Mouse (Mus musculus): ENCODE data around the gene Dcp1a. TPM values are rescaled to one million over a fixed set of nuclear protein-coding genes. Genes with fewer than 3 reads are reported as not detected.

Dcp1a gene
- polyA plus RNA-seq, 1 experiment from 2014 or later = 31.9 TPM

- 86% methylated on average over 4 of the region's 4 CpGs for WGBS
- Histone ChIP-seq H3K27ac (replicated peaks) (no peak overlapping the region), H3K4me3 (no peak overlapping the region), H3K36me3 (no peaks in the 10 kb centered on the region), H3K9me3 (no peaks in the 10 kb centered on the region), H3K4me1 (no peaks in the 10 kb centered on the region), H3K4me2 (replicated peaks) (no peak overlapping the region), H3K9ac (replicated peaks) (no peak overlapping the region), H3K27me3 (0 out of 2 replicates have a peak, but pooled peaks cover 1% of the 10 kb centered on the region)
- ATAC-seq (ENCODE audit: low FRiP score, low read depth) = no peak
Measured at GRCm38 (mm10) chr14:30463312-30463711, 16.0 kb upstream of the Dcp1a start.

- no peak overlapping the region for H3K27ac ChIP-seq (replicated peaks)
- no peak overlapping the region for H3K4me2 ChIP-seq (replicated peaks)
- no peaks in the 10 kb centered on the region for H3K36me3 ChIP-seq
- H3K4me1 ChIP-seq = no peaks in the 10 kb centered on the region
- H3K27me3 ChIP-seq = peaks cover 3% of the 10 kb centered on the region
- WGBS = 71% methylated on average over 5 of the region's 5 CpGs
- ATAC-seq (ENCODE audit: low FRiP score, low read depth) = no peak
- H3K9me3 ChIP-seq = no peaks in the 10 kb centered on the region
- H3K9ac ChIP-seq (replicated peaks) = no peak overlapping the region
- H3K4me3 ChIP-seq = no peak overlapping the region
Measured at GRCm38 (mm10) chr14:30473605-30474004, 5.7 kb upstream of the Dcp1a start.

GRCm38 (mm10) chr14:30474416-30474815 lies 4.9 kb upstream of the Dcp1a start:
- H3K9ac ChIP-seq (replicated peaks) = no peak overlapping the region
- H3K36me3 ChIP-seq = no peaks in the 10 kb centered on the region
- H3K4me1 ChIP-seq = no peaks in the 10 kb centered on the region
- no peak overlapping the region for H3K4me3 ChIP-seq
- H3K9me3 ChIP-seq = no peaks in the 10 kb centered on the region
- no peak overlapping the region for H3K4me2 ChIP-seq (replicated peaks)
- peaks cover 3% of the 10 kb centered on the region for H3K27me3 ChIP-seq
- no peak overlapping the region for H3K27ac ChIP-seq (replicated peaks)
- WGBS = 78% methylated on average over 6 of the region's 6 CpGs
- ATAC-seq (ENCODE audit: low FRiP score, low read depth) = no peak

- no peak within 1 kb of the TSS for H3K4me3 ChIP-seq
- WGBS = 90% methylated on average over 9 of the region's 9 CpGs
- H3K36me3 ChIP-seq = peaks cover 48% of the 10 kb centered on the region
Measured at GRCm38 (mm10) chr14:30491342-30491741, 12.0 kb downstream of the Dcp1a start, which contains the start of gene Cacna1d. Cacna1d (minus strand) TSS chr14:30491455.

GRCm38 (mm10) chr14:30493276-30493675 lies 13.9 kb downstream of the Dcp1a start:
- H3K36me3 ChIP-seq = peaks cover 43% of the 10 kb centered on the region
- 79% methylated on average over 1 of the region's 1 CpGs for whole genome bisulfite sequencing
- no peaks in the 10 kb centered on the region for H3K9me3 ChIP-seq
- H3K9ac ChIP-seq (replicated peaks) = no peak overlapping the region
- H3K4me2 ChIP-seq (replicated peaks) = no peak overlapping the region
- H3K4me1 ChIP-seq = no peaks in the 10 kb centered on the region
- no peak overlapping the region for H3K4me3 ChIP-seq
- ATAC-seq (ENCODE audit: low FRiP score, low read depth) = no peak
- no peak overlapping the region for H3K27ac ChIP-seq (replicated peaks)
- H3K27me3 ChIP-seq = no peaks in the 10 kb centered on the region

More at GRCm38 (mm10) chr14:30491342-30491741, 12.0 kb downstream of the Dcp1a start, which contains the start of gene Cacna1d:
- Histone ChIP-seq H3K9me3 (no peaks in the 10 kb centered on the region), H3K4me2 (replicated peaks) (no peak within 1 kb of the TSS), H3K27ac (replicated peaks) (no peak within 1 kb of the TSS), H3K27me3 (no peaks in the 10 kb centered on the region), H3K4me1 (no peaks in the 10 kb centered on the region), H3K9ac (replicated peaks) (no peak within 1 kb of the TSS)
- no peak for ATAC-seq (ENCODE audit: low FRiP score, low read depth)

GRCm38 (mm10) chr14:30494998-30495397 lies 15.7 kb downstream of the Dcp1a start:
- no peak overlapping the region for H3K4me2 ChIP-seq (replicated peaks)
- H3K27me3 ChIP-seq = no peaks in the 10 kb centered on the region
- peaks cover 42% of the 10 kb centered on the region for H3K36me3 ChIP-seq
- H3K27ac ChIP-seq (replicated peaks) = no peak overlapping the region
- no peak overlapping the region for H3K4me3 ChIP-seq
- H3K4me1 ChIP-seq = no peaks in the 10 kb centered on the region
- WGBS = 66% methylated on average over 6 of the region's 6 CpGs
- H3K9me3 ChIP-seq = no peaks in the 10 kb centered on the region
- ATAC-seq (ENCODE audit: low FRiP score, low read depth) = no peak
- H3K9ac ChIP-seq (replicated peaks) = no peak overlapping the region

GRCm38 (mm10) chr14:30498202-30498601 lies 18.9 kb downstream of the Dcp1a start:
- no peaks in the 10 kb centered on the region for H3K27me3 ChIP-seq
- no peak for ATAC-seq (ENCODE audit: low FRiP score, low read depth)
- H3K27ac ChIP-seq (replicated peaks) = no peak overlapping the region
- H3K4me3 ChIP-seq = no peak overlapping the region
- H3K36me3 ChIP-seq = peaks cover 37% of the 10 kb centered on the region
- H3K9ac ChIP-seq (replicated peaks) = no peak overlapping the region
- no peak overlapping the region for H3K4me2 ChIP-seq (replicated peaks)
- 93% methylated on average over 2 of the region's 2 CpGs for WGBS
- H3K4me1 ChIP-seq = no peaks in the 10 kb centered on the region
- H3K9me3 ChIP-seq = no peaks in the 10 kb centered on the region

- WGBS = 81% methylated on average over 5 of the region's 5 CpGs
- ATAC-seq (ENCODE audit: low FRiP score, low read depth) = no peak
- H3K27ac ChIP-seq (replicated peaks) = no peak overlapping the region
- no peaks in the 10 kb centered on the region for H3K4me1 ChIP-seq
- H3K36me3 ChIP-seq = peaks cover 57% of the 10 kb centered on the region
- H3K27me3 ChIP-seq = no peaks in the 10 kb centered on the region
- no peaks in the 10 kb centered on the region for H3K9me3 ChIP-seq
- no peak overlapping the region for H3K9ac ChIP-seq (replicated peaks)
- H3K4me2 ChIP-seq (replicated peaks) = no peak overlapping the region
- H3K4me3 ChIP-seq = no peak overlapping the region
Measured at GRCm38 (mm10) chr14:30504990-30505389, 25.7 kb downstream of the Dcp1a start.

GRCm38 (mm10) chr14:30510214-30510763 lies 31.0 kb downstream of the Dcp1a start:
- no peak overlapping the region for H3K4me2 ChIP-seq (replicated peaks)
- no peak for ATAC-seq (ENCODE audit: low FRiP score, low read depth)
- no peak overlapping the region for H3K9ac ChIP-seq (replicated peaks)
- peaks cover 67% of the 10 kb centered on the region for H3K36me3 ChIP-seq
- H3K27me3 ChIP-seq = no peaks in the 10 kb centered on the region
- H3K9me3 ChIP-seq = no peaks in the 10 kb centered on the region
- H3K4me1 ChIP-seq = no peaks in the 10 kb centered on the region
- H3K4me3 ChIP-seq = no peak overlapping the region
- no peak overlapping the region for H3K27ac ChIP-seq (replicated peaks)
- WGBS = 97% methylated on average over 6 of the region's 6 CpGs

- Histone ChIP-seq H3K4me3 (no peak overlapping the region), H3K27me3 (no peaks in the 10 kb centered on the region), H3K27ac (replicated peaks) (no peak overlapping the region), H3K9me3 (no peaks in the 10 kb centered on the region), H3K9ac (replicated peaks) (no peak overlapping the region), H3K4me1 (no peaks in the 10 kb centered on the region), H3K36me3 (peaks cover 45% of the 10 kb centered on the region), H3K4me2 (replicated peaks) (no peak overlapping the region)
- WGBS = 91% methylated on average over 5 of the region's 5 CpGs
- no peak for ATAC-seq (ENCODE audit: low FRiP score, low read depth)
Measured at GRCm38 (mm10) chr14:30512896-30513295, 33.6 kb downstream of the Dcp1a start.

- peaks cover 61% of the 10 kb centered on the region for H3K36me3 ChIP-seq
- H3K4me3 ChIP-seq = no peak overlapping the region
- no peaks in the 10 kb centered on the region for H3K9me3 ChIP-seq
- no peak for ATAC-seq (ENCODE audit: low FRiP score, low read depth)
- no peaks in the 10 kb centered on the region for H3K4me1 ChIP-seq
- 91% methylated on average over 13 of the region's 13 CpGs for WGBS
- H3K4me2 ChIP-seq (replicated peaks) = no peak overlapping the region
- H3K27ac ChIP-seq (replicated peaks) = no peak overlapping the region
- no peak overlapping the region for H3K9ac ChIP-seq (replicated peaks)
- H3K27me3 ChIP-seq = no peaks in the 10 kb centered on the region
Measured at GRCm38 (mm10) chr14:30515931-30516723, 36.8 kb downstream of the Dcp1a start.

GRCm38 (mm10) chr14:30519323-30519722 lies 40.0 kb downstream of the Dcp1a start:
- Histone ChIP-seq H3K4me1 (no peaks in the 10 kb centered on the region), H3K27me3 (no peaks in the 10 kb centered on the region), H3K4me3 (no peak overlapping the region), H3K27ac (replicated peaks) (no peak overlapping the region), H3K36me3 (peaks cover 69% of the 10 kb centered on the region), H3K9ac (replicated peaks) (no peak overlapping the region), H3K4me2 (replicated peaks) (no peak overlapping the region), H3K9me3 (no peaks in the 10 kb centered on the region)
- WGBS = 84% methylated on average over 5 of the region's 5 CpGs
- no peak for ATAC-seq (ENCODE audit: low FRiP score, low read depth)

Measured in midbrain, embryonic 12.5 days (tissue).